Mouse (Mus musculus) C2C12 (cell line): ENCODE measurements at regions not wholly inside any gene's neighbourhood (a gene's known extent, or its start where the extent isn't known, plus 50 kb on each side); places are given as distances from the start of the nearest gene placed in this dataset.

Experiments
- H3K27me3 ChIP-seq: one replicate; pipeline ENCODE4 v1.6.1; 2011; ENCODE audit not compliant: control insufficient read depth, insufficient read depth, insufficient read length
- H3K36me3 ChIP-seq: one replicate; pipeline ENCODE4 v1.6.1; 2011; ENCODE audit not compliant: control insufficient read depth, insufficient read depth
- H3K4me3 ChIP-seq: one replicate; pipeline ENCODE4 v1.5.1; 2011; ENCODE audit warnings: mild to moderate bottlenecking, control low read depth; ENCODE audit not compliant: poor library complexity, insufficient read depth, severe bottlenecking
- H3K79me2 ChIP-seq: one replicate; pipeline ENCODE4 v1.6.1; 2011; ENCODE audit not compliant: control insufficient read depth, insufficient read depth
- H3K79me3 ChIP-seq: one replicate; pipeline ENCODE4 v1.6.1; 2011; ENCODE audit warnings: low read depth, control low read depth
- H3ac ChIP-seq: one replicate; pipeline ENCODE3; 2011; ENCODE audit warnings: low read depth; ENCODE audit not compliant: control insufficient read depth, insufficient read length
- CEBPB ChIP-seq: IDR thresholded peaks from one replicate; pipeline ENCODE4 v1.6.1; 2011; ENCODE audit warnings: low read depth, mild to moderate bottlenecking, control low read depth, moderate library complexity
- CTCF ChIP-seq: IDR thresholded peaks from one replicate; pipeline ENCODE4 v1.5.1; 2011; ENCODE audit not compliant: control insufficient read depth, insufficient read depth, insufficient read length
- FOSL1 ChIP-seq: IDR thresholded peaks from one replicate; pipeline ENCODE4 v1.8.0; 2011; ENCODE audit warnings: mild to moderate bottlenecking, low read length; ENCODE audit not compliant: poor library complexity, insufficient read depth, severe bottlenecking
- MAX ChIP-seq: IDR thresholded peaks from one replicate; pipeline ENCODE4 v1.6.1; 2011; ENCODE audit warnings: mild to moderate bottlenecking, control low read depth
- MYOD1 ChIP-seq: IDR thresholded peaks from one replicate; pipeline ENCODE4 v1.6.1; 2011; ENCODE audit warnings: low read depth; ENCODE audit not compliant: control insufficient read depth, insufficient read length
- MYOG ChIP-seq: IDR thresholded peaks from one replicate; pipeline ENCODE4 v1.6.1; 2011; ENCODE audit not compliant: control insufficient read depth, insufficient read length; ENCODE audit errors: extremely low read depth
- USF1 ChIP-seq: IDR thresholded peaks from one replicate; pipeline ENCODE4 v1.6.1; 2011; ENCODE audit warnings: low read depth, mild to moderate bottlenecking, control low read depth, moderate library complexity

GRCm38 (mm10) chr14:86450616-86451015 lies 690.4 kb downstream of the Diaph3 start:
- H3K27me3 ChIP-seq, result no peaks in the 10 kb centered on the region
- no peaks in the 10 kb centered on the region for H3K79me2 ChIP-seq
- H3ac ChIP-seq, result no peak overlapping the region
- TF ChIP-seq CTCF (no peak), USF1 (no peak), MYOD1 (no peak), CEBPB (no peak), FOSL1 (no peak), MYOG (no peak), MAX (no peak)
- H3K36me3 ChIP-seq, result no peaks in the 10 kb centered on the region
- no peak overlapping the region for H3K4me3 ChIP-seq
- no peaks in the 10 kb centered on the region for H3K79me3 ChIP-seq

GRCm38 (mm10) chr14:86445139-86445538 lies 695.9 kb downstream of the Diaph3 start:
- H3K36me3 ChIP-seq, result no peaks in the 10 kb centered on the region
- no peaks in the 10 kb centered on the region for H3K79me2 ChIP-seq
- H3K27me3 ChIP-seq, result no peaks in the 10 kb centered on the region
- H3K79me3 ChIP-seq, result no peaks in the 10 kb centered on the region
- H3K4me3 ChIP-seq, result no peak overlapping the region
- TF ChIP-seq USF1 (no peak), MYOG (no peak), CEBPB (no peak), FOSL1 (no peak), CTCF (no peak), MAX (no peak), MYOD1 (no peak)
- H3ac ChIP-seq, result no peak overlapping the region

DNA sequence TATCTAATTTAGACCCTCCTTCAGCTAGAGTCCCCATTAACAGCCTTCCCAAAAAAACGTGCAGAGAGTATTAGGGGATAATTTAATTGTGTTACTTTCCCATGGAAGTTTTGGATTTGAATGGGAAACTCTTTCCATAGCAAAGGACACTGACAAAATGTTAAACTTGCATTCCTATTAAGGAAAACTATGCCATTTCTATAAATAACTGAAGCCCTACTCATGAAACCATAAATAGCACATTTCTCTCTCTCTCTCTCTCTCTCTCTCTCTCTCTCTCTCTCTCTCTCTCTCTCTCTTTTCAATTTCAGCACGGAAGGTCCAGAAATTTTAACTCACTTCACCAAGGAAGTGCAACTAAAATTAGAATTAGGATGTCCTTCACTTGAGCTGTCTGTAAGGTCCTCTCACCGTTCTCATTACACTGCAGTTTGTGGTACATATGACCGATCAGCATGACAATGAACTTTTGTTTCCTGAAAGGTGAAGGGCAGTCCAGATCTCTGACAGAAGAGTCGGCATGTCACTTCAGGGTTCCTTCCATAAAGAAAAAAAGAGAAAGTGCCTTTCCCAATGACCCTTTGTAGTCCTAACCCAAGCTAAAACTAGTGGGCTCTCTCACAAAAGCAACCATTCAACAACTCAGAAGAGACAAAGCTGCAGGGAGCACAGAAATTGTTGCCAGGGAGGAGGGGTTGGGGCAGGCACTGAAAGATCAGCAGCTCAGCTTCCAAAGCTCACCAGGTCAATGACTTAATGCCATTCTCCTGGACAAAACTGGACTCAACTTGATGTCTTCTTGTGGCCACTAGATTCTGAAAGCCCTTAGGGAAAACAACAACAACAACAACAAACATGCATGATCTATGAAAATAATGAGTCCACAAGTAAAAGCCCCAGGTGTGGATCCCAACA lies 696.9 kb downstream of the Diaph3 start:
- no peak overlapping the region for H3ac ChIP-seq
- no peaks in the 10 kb centered on the region for H3K79me3 ChIP-seq
- H3K36me3 ChIP-seq, result no peaks in the 10 kb centered on the region
- H3K79me2 ChIP-seq, result no peaks in the 10 kb centered on the region
- no peaks in the 10 kb centered on the region for H3K27me3 ChIP-seq
- no peak overlapping the region for H3K4me3 ChIP-seq
- TF ChIP-seq USF1, result no peak
- no peak for TF ChIP-seq MYOD1
- no peak for TF ChIP-seq CEBPB
- no peak for TF ChIP-seq MYOG
- no peak for TF ChIP-seq MAX
- no peak for TF ChIP-seq CTCF
- no peak for TF ChIP-seq FOSL1

GRCm38 (mm10) chr14:86441895-86442679 lies 698.9 kb downstream of the Diaph3 start:
- no peak overlapping the region for H3ac ChIP-seq
- TF ChIP-seq CEBPB (no peak), MYOD1 (no peak), MYOG (no peak), MAX (no peak), USF1 (no peak), CTCF (no peak), FOSL1 (no peak)
- no peaks in the 10 kb centered on the region for H3K36me3 ChIP-seq
- no peaks in the 10 kb centered on the region for H3K27me3 ChIP-seq
- H3K4me3 ChIP-seq, result no peak overlapping the region
- no peaks in the 10 kb centered on the region for H3K79me3 ChIP-seq
- H3K79me2 ChIP-seq, result no peaks in the 10 kb centered on the region

DNA sequence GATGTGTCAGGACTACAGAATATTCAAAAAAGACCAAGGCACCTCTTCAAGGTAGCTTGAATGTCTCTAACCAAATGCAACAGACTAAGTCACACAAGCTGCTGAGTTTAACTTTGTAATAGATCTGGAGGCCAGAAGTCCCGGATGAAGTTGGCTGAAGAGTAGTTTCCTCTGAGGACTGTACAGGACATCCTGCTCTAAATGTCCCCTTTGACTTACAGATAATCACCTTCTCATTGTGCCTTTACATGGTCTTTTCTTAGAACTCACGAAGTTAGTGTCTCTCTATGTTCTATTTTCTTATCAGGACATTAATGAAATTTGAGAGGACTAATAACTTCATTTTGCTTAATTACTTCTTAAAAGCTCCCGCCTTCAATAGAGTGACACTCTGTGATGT lies 703.7 kb downstream of the Diaph3 start:
- no peak for TF ChIP-seq MYOG
- no peak for TF ChIP-seq MAX
- TF ChIP-seq CTCF, result no peak
- no peaks in the 10 kb centered on the region for H3K79me2 ChIP-seq
- no peaks in the 10 kb centered on the region for H3K27me3 ChIP-seq
- H3ac ChIP-seq, result no peak overlapping the region
- H3K36me3 ChIP-seq, result no peaks in the 10 kb centered on the region
- no peak overlapping the region for H3K4me3 ChIP-seq
- H3K79me3 ChIP-seq, result no peaks in the 10 kb centered on the region
